ENCODE assay signal across 8 mouse cellular contexts in genomic region chr2:145887937-145888765, GRCm38 (mm10). TPM values are rescaled to one million over a fixed set of nuclear protein-coding genes. Genes with fewer than 3 reads are reported as not detected.
A peak's percentile ranks its signal among the peaks of the same experiment; 100 is the strongest.
DNase-seq lines count a peak whose midpoint lies in the region; ATAC-seq and TF ChIP-seq lines count a peak whose summit lies in the region.

No protein-coding gene starts in this region.

- H3K4me2 ChIP-seq in kidney, embryonic 15.5 days, result no peak overlapping the region
- H3K4me2 ChIP-seq in liver, embryonic 16.5 days (ENCODE audit: low read depth, low read length), result no peak overlapping the region
- no peak overlapping the region for H3K4me2 ChIP-seq in stomach, embryonic 15.5 days

- H3K9me3 ChIP-seq in kidney, embryonic 15.5 days (replicated peaks), result no peaks in the 10 kb centered on the region
- no peaks in the 10 kb centered on the region for H3K9me3 ChIP-seq in liver, embryonic 16.5 days (replicated peaks; ENCODE audit: control insufficient read depth, low read length)
- H3K9me3 ChIP-seq in stomach, embryonic 15.5 days, result no peaks in the 10 kb centered on the region

- DNase-seq in ovary, postnatal 14 days (ENCODE audit: low spot score), result peak; percentile 56
- DNase-seq in ovary, postnatal 36 days (ENCODE audit: low spot score), result no peak
- no peak for DNase-seq in cerebellum, postnatal 4 days (ENCODE audit: low spot score in 2 of 2)

- no peaks in the 10 kb centered on the region for H3K27me3 ChIP-seq in kidney, embryonic 15.5 days
- no peaks in the 10 kb centered on the region for H3K27me3 ChIP-seq in liver, embryonic 16.5 days (ENCODE audit: control insufficient read depth, insufficient read depth, low read depth, low read length)
- no peaks in the 10 kb centered on the region for H3K27me3 ChIP-seq in stomach, embryonic 15.5 days (replicated peaks)

- WGBS in kidney, embryonic 15.5 days, result 51% methylated on average over 14 of the region's 14 CpGs
- 49% methylated on average over 14 of the region's 14 CpGs for WGBS in liver, embryonic 16.5 days (ENCODE audit: insufficient replicate concordance)
- 48% methylated on average over 14 of the region's 14 CpGs for WGBS in stomach, embryonic 15.5 days

- ATAC-seq in granulocyte monocyte progenitor cell, adult 5-6 weeks (replicated peaks; ENCODE audit: poor library complexity, severe bottlenecking), result peak; percentile 89
- peak; percentile 21 for ATAC-seq in kidney, embryonic 15.5 days (replicated peaks; ENCODE audit: low FRiP score)
- peak; percentile 57 for ATAC-seq in liver, embryonic 16.5 days (ENCODE audit: low read depth)
- peak; percentile 66; the same call in 1 of the 2 replicates for ATAC-seq in stomach, embryonic 15.5 days (ENCODE audit: insufficient read depth, low FRiP score, low read depth)

- TF ChIP-seq POLR2A in bone marrow macrophage, adult 2 months (IDR thresholded peaks at IDR 0.05; ENCODE audit: borderline replicate concordance, low read depth, low read length), result no peak

- H3K4me3 ChIP-seq in bone marrow macrophage, adult 2 months (ENCODE audit: insufficient read depth, low read length), result no peak overlapping the region
- H3K4me3 ChIP-seq in kidney, embryonic 15.5 days (replicated peaks), result no peak overlapping the region
- no peak overlapping the region for H3K4me3 ChIP-seq in liver, embryonic 16.5 days (ENCODE audit: low read depth, low read length)
- H3K4me3 ChIP-seq in stomach, embryonic 15.5 days (replicated peaks), result no peak overlapping the region

- H3K4me1 ChIP-seq in bone marrow macrophage, adult 2 months (ENCODE audit: control insufficient read depth, insufficient read depth, low read length), result peaks cover 77% of the 10 kb centered on the region
- peaks cover 36% of the 10 kb centered on the region for H3K4me1 ChIP-seq in kidney, embryonic 15.5 days
- H3K4me1 ChIP-seq in liver, embryonic 16.5 days (ENCODE audit: control insufficient read depth, low read depth, low read length), result no peaks in the 10 kb centered on the region; the same call in 1 of the 2 replicates
- H3K4me1 ChIP-seq in stomach, embryonic 15.5 days, result peaks cover 22% of the 10 kb centered on the region

- H3K36me3 ChIP-seq in kidney, embryonic 15.5 days, result peaks cover 34% of the 10 kb centered on the region; the same call in 1 of the 2 replicates
- no peaks in the 10 kb centered on the region for H3K36me3 ChIP-seq in liver, embryonic 16.5 days (ENCODE audit: control insufficient read depth, insufficient read depth)
- H3K36me3 ChIP-seq in stomach, embryonic 15.5 days, result peaks cover 12% of the 10 kb centered on the region; the same call in 1 of the 2 replicates

- H3K27ac ChIP-seq in bone marrow macrophage, adult 2 months (ENCODE audit: insufficient read depth, low read depth, low read length), result peak overlapping the region; percentile 99
- H3K27ac ChIP-seq in kidney, embryonic 15.5 days, result peak overlapping the region; percentile 85
- H3K27ac ChIP-seq in liver, embryonic 16.5 days (ENCODE audit: low read length), result peak overlapping the region; percentile 72
- H3K27ac ChIP-seq in stomach, embryonic 15.5 days, result peak overlapping the region; percentile 76

- peak; percentile 41 for TF ChIP-seq CTCF in bone marrow macrophage, adult 2 months (IDR thresholded peaks at IDR 0.05; ENCODE audit: low read depth, low read length)

- no peak overlapping the region for H3K9ac ChIP-seq in kidney, embryonic 15.5 days
- no peak overlapping the region for H3K9ac ChIP-seq in liver, embryonic 16.5 days (ENCODE audit: low read depth, low read length)
- H3K9ac ChIP-seq in stomach, embryonic 15.5 days, result no peak overlapping the region

RNA-seq across cellular contexts. Expression of gene Naa20, which starts 13.7 kb away (rescaled TPM):
- polyA plus RNA-seq in bone marrow macrophage, adult 2 months (2012; ENCODE audit: insufficient read depth, insufficient read length, missing spikeins), result 77.3 and 85.4 TPM in 2 replicates
- total RNA-seq in granulocyte monocyte progenitor cell, adult 5-6 weeks (2014; fragmentation: Nextera tagmentation), result 79.6 and 85.0 TPM in 2 replicates
- 82.3 and 102 TPM in 2 replicates for total RNA-seq in granulocyte monocyte progenitor cell, adult 5-6 weeks (2017)
- polyA plus RNA-seq in kidney, embryonic 15.5 days (2015; fragmentation: Nextera tagmentation; extraction: Ambion mirVana), result 163 and 184 TPM in 2 replicates
- 39.7 and 43.8 TPM in 2 replicates for polyA plus RNA-seq in liver, embryonic 16.5 days (2015; fragmentation: Nextera tagmentation; extraction: Ambion mirVana)
- polyA plus RNA-seq in stomach, embryonic 15.5 days (2015; fragmentation: Nextera tagmentation; extraction: Ambion mirVana), result 153 and 164 TPM in 2 replicates

RNA-seq across cellular contexts. Expression of gene Cfap61, which starts 46.4 kb away (rescaled TPM):
- not detected in 2 replicates for polyA plus RNA-seq in bone marrow macrophage, adult 2 months (2012; ENCODE audit: insufficient read depth, insufficient read length, missing spikeins)
- not detected in 2 replicates for total RNA-seq in granulocyte monocyte progenitor cell, adult 5-6 weeks (2014; fragmentation: Nextera tagmentation)
- total RNA-seq in granulocyte monocyte progenitor cell, adult 5-6 weeks (2017), result not detected in 2 replicates
- 0.63 and 3.1 TPM in 2 replicates for polyA plus RNA-seq in kidney, embryonic 15.5 days (2015; fragmentation: Nextera tagmentation; extraction: Ambion mirVana)
- polyA plus RNA-seq in liver, embryonic 16.5 days (2015; fragmentation: Nextera tagmentation; extraction: Ambion mirVana), result not detected in 2 replicates
- 0.66 and 1.7 TPM in 2 replicates for polyA plus RNA-seq in stomach, embryonic 15.5 days (2015; fragmentation: Nextera tagmentation; extraction: Ambion mirVana)

RNA-seq across cellular contexts. Expression of gene Crnkl1, which starts 46.7 kb away (rescaled TPM):
- 18.2 and 22.0 TPM in 2 replicates for polyA plus RNA-seq in bone marrow macrophage, adult 2 months (2012; ENCODE audit: insufficient read depth, insufficient read length, missing spikeins)
- 24.8 and 27.2 TPM in 2 replicates for total RNA-seq in granulocyte monocyte progenitor cell, adult 5-6 weeks (2014; fragmentation: Nextera tagmentation)
- 62.3 and 69.9 TPM in 2 replicates for total RNA-seq in granulocyte monocyte progenitor cell, adult 5-6 weeks (2017)
- 27.6 and 29.9 TPM in 2 replicates for polyA plus RNA-seq in kidney, embryonic 15.5 days (2015; fragmentation: Nextera tagmentation; extraction: Ambion mirVana)
- 12.6 and 13.9 TPM in 2 replicates for polyA plus RNA-seq in liver, embryonic 16.5 days (2015; fragmentation: Nextera tagmentation; extraction: Ambion mirVana)
- 19.9 and 20.9 TPM in 2 replicates for polyA plus RNA-seq in stomach, embryonic 15.5 days (2015; fragmentation: Nextera tagmentation; extraction: Ambion mirVana)

Comparison
In these comparisons a context has a peak if more than half of its experiments do, and no peak if none do; other contexts are left out.
1. ATAC-seq: peak in every context shown above with its lines; median percentile 89 in granulocyte monocyte progenitor cell, adult 5-6 weeks; 66 in stomach, embryonic 15.5 days; 57 in liver, embryonic 16.5 days; 21 in kidney, embryonic 15.5 days.